ENCODE assay signal across 17 mouse cellular contexts in the genomic region with DNA sequence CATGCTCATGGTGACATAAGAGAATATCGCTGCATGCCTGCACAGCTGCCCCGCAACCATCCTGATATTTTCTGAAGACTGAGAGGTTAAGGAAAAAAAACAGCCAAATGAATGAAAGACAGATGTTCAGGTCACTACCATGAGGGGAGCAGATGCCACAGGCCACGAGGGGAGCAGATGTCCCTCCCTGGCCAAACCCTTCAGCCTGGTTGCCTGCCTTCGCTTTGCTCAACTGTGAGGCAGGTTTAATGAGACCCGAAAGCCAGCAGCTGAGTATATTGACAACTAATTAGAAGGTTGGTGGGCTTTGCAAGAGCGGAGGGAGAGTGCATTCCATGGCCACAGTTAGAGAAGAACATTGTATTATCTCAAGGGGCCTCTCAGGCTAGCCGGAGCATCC.
DNase-seq lines count a peak whose midpoint lies in the region; ATAC-seq lines count a peak whose summit lies in the region.
"Had no signal": no experiment of that assay in that cellular context is flagged by ENCODE, and none has a peak within 500 bp of the region (broad histone marks: within the 10 kb centered on the region; RNA-seq: fewer than 3 reads in every experiment).

No protein-coding gene starts in this region.

- peak; percentile 36 for DNase-seq in midbrain, embryonic 10.5 days (ENCODE audit: low spot score)
- DNase-seq in midbrain, embryonic 14.5 days = no peak
- peak; percentile 66 for DNase-seq in embryo, embryonic 9.5 days (ENCODE audit: extremely low spot score)
- peak; percentile 68 for DNase-seq in retina, embryonic 14.5 days (ENCODE audit: low spot score)
- DNase-seq in kidney, adult 9 months = no peak
- DNase-seq in thymus, postnatal 0 days (ENCODE audit: low spot score) = no peak
- DNase-seq: cerebellum, adult 9-11 months; heart, postnatal 14 days; kidney, postnatal 10 days; right cerebral cortex, postnatal 14 days had no signal

- no peaks in the 10 kb centered on the region for H3K9me3 ChIP-seq in midbrain, embryonic 10.5 days (replicated peaks)
- no peaks in the 10 kb centered on the region for H3K9me3 ChIP-seq in midbrain, embryonic 14.5 days (ENCODE audit: control insufficient read depth, low read length)
- peaks cover 6% of the 10 kb centered on the region for H3K9me3 ChIP-seq in hindbrain, embryonic 13.5 days
- H3K9me3 ChIP-seq: intestine, embryonic 15.5 days; liver, embryonic 15.5 days had no signal

- H3K4me1 ChIP-seq in midbrain, embryonic 10.5 days = peaks cover 17% of the 10 kb centered on the region
- H3K4me1 ChIP-seq in midbrain, embryonic 14.5 days (ENCODE audit: control insufficient read depth, insufficient read depth, low read length) = peaks cover 3% of the 10 kb centered on the region; the same call in 1 of the 2 replicates
- peaks cover 22% of the 10 kb centered on the region for H3K4me1 ChIP-seq in hindbrain, embryonic 13.5 days (replicated peaks)

- peak overlapping the region; percentile 7; the same call in 1 of the 2 replicates for H3K27ac ChIP-seq in midbrain, embryonic 10.5 days (replicated peaks)
- no peak overlapping the region for H3K27ac ChIP-seq in midbrain, embryonic 14.5 days (replicated peaks; ENCODE audit: low read depth, low read length)
- H3K27ac ChIP-seq in hindbrain, embryonic 13.5 days = 0 out of 2 replicates have a peak overlapping the region, but pooled peaks have one; percentile 31
- H3K27ac ChIP-seq: embryonic facial prominence, embryonic 13.5 days; intestine, embryonic 15.5 days; liver, embryonic 15.5 days had no signal

- H3K27me3 ChIP-seq in midbrain, embryonic 10.5 days (ENCODE audit: low read depth, poor library complexity, severe bottlenecking) = no peaks in the 10 kb centered on the region
- H3K27me3 ChIP-seq in midbrain, embryonic 14.5 days (ENCODE audit: control insufficient read depth, insufficient read depth, low read length) = no peaks in the 10 kb centered on the region
- H3K27me3 ChIP-seq in hindbrain, embryonic 13.5 days = no peaks in the 10 kb centered on the region
- H3K27me3 ChIP-seq: intestine, embryonic 15.5 days; liver, embryonic 15.5 days had no signal

- H3K36me3 ChIP-seq in midbrain, embryonic 10.5 days = no peaks in the 10 kb centered on the region
- H3K36me3 ChIP-seq in midbrain, embryonic 14.5 days (ENCODE audit: control insufficient read depth, insufficient read depth, low read length) = no peaks in the 10 kb centered on the region
- H3K36me3 ChIP-seq in hindbrain, embryonic 13.5 days = no peaks in the 10 kb centered on the region
- H3K36me3 ChIP-seq: embryonic facial prominence, embryonic 13.5 days; intestine, embryonic 15.5 days; liver, embryonic 15.5 days had no signal

- no peak overlapping the region for H3K4me3 ChIP-seq in midbrain, embryonic 10.5 days
- no peak overlapping the region for H3K4me3 ChIP-seq in midbrain, embryonic 14.5 days (replicated peaks; ENCODE audit: low read depth, low read length)
- no peak overlapping the region for H3K4me3 ChIP-seq in hindbrain, embryonic 13.5 days
- H3K4me3 ChIP-seq: embryonic facial prominence, embryonic 13.5 days; intestine, embryonic 15.5 days; liver, embryonic 15.5 days; myocyte had no signal

- H3K9ac ChIP-seq in midbrain, embryonic 14.5 days (replicated peaks; ENCODE audit: low read length) = no peak overlapping the region
- no peak overlapping the region for H3K9ac ChIP-seq in hindbrain, embryonic 13.5 days
- H3K9ac ChIP-seq: embryonic facial prominence, embryonic 13.5 days; intestine, embryonic 15.5 days; liver, embryonic 15.5 days had no signal

- no peak overlapping the region for H3K4me2 ChIP-seq in midbrain, embryonic 14.5 days (ENCODE audit: low read length)
- no peak overlapping the region for H3K4me2 ChIP-seq in hindbrain, embryonic 13.5 days
- H3K4me2 ChIP-seq: embryonic facial prominence, embryonic 13.5 days; heart, embryonic 11.5 days; intestine, embryonic 15.5 days; liver, embryonic 15.5 days had no signal

- WGBS in midbrain, embryonic 10.5 days = 66% methylated on average over 7 of the region's 7 CpGs
- 74% methylated on average over 7 of the region's 7 CpGs for WGBS in midbrain, embryonic 14.5 days
- WGBS in hindbrain, embryonic 13.5 days = 61% methylated on average over 7 of the region's 7 CpGs

- no peak for ATAC-seq in midbrain, embryonic 14.5 days (ENCODE audit: low FRiP score, low TSS enrichment)
- ATAC-seq in hindbrain, embryonic 13.5 days (ENCODE audit: low FRiP score) = no peak
- ATAC-seq: intestine, embryonic 15.5 days; lung, postnatal 0 days had no signal

Comparison
In these comparisons a context has a peak if more than half of its experiments do, and no peak if none do; other contexts are left out.
1. DNase-seq: peak in midbrain, embryonic 10.5 days (single experiment), embryo, embryonic 9.5 days (single experiment) and retina, embryonic 14.5 days (single experiment); none in midbrain, embryonic 14.5 days (single experiment), kidney, adult 9 months (single experiment) and thymus, postnatal 0 days (single experiment).